Mouse (Mus musculus) lung, embryonic 16.5 days (tissue): ENCODE measurements at regions not wholly inside any gene's neighbourhood (a gene's known extent, or its start where the extent isn't known, plus 50 kb on each side); places are given as distances from the start of the nearest gene placed in this dataset.
"Not testable (repeated sequence)": the region's sequence is repeated elsewhere in the genome, so short reads cannot be mapped to it uniquely, and the experiment has no call there.

ENCODE experiments used
- ATAC-seq: fragments of 200-750 bp; cut with Nextera tagmentation; 2 replicates; pipeline ENCODE4 v1.8.0; 2017; ENCODE audit warnings: low read depth, mild to moderate bottlenecking, moderate library complexity
- H3K27ac ChIP-seq: fragments of 300-500 bp; sonication (generic); 2 replicates; pipeline ENCODE4 v1.5.1; 2014; ENCODE audit warnings: mild to moderate bottlenecking, control low read depth, low read length
- H3K27me3 ChIP-seq: fragments of 300-500 bp; sonication (generic); 2 replicates; pipeline ENCODE4 v1.6.1; 2014; ENCODE audit warnings: low read depth, low read length, mixed read lengths; ENCODE audit not compliant: control insufficient read depth, insufficient read depth
- H3K36me3 ChIP-seq: fragments of 300-500 bp; sonication (generic); 2 replicates; pipeline ENCODE4 v1.6.1; 2014; ENCODE audit warnings: low read length; ENCODE audit not compliant: control insufficient read depth, insufficient read depth
- H3K4me1 ChIP-seq: fragments of 300-500 bp; sonication (generic); replicated peaks from 2 replicates; pipeline ENCODE4 v1.6.1; 2014; ENCODE audit warnings: low read length, mixed read lengths; ENCODE audit not compliant: control insufficient read depth, insufficient read depth
- H3K4me2 ChIP-seq: fragments of 300-500 bp; sonication (generic); 2 replicates; pipeline ENCODE4 v1.6.1; 2014; ENCODE audit warnings: low read depth, low read length, control low read depth
- H3K4me3 ChIP-seq: fragments of 300-500 bp; sonication (generic); 2 replicates; pipeline ENCODE4 v1.5.1; 2014; ENCODE audit warnings: mild to moderate bottlenecking, low read length, control low read depth
- H3K9ac ChIP-seq: fragments of 300-500 bp; sonication (generic); 2 replicates; pipeline ENCODE4 v1.6.1; 2014; ENCODE audit warnings: low read length, control low read depth
- H3K9me3 ChIP-seq: fragments of 300-500 bp; sonication (generic); 2 replicates; pipeline ENCODE4 v1.6.1; 2016; ENCODE audit warnings: low read length; ENCODE audit not compliant: control insufficient read depth
- WGBS: fragments of 180-500 bp; shearing (Covaris S2); extraction: QIAGEN DNeasy Blood & Tissue Kit; methylation state at CpG from one replicate; pipeline ENCODE4 v1.1.7; 2014; 5-methylcytosine and 5-hydroxymethylcytosine counted together

- WGBS = 62% methylated on average over 10 of the region's 10 CpGs
- H3K27me3 ChIP-seq = no peaks in the 10 kb centered on the region
- no peaks in the 10 kb centered on the region for H3K4me1 ChIP-seq
- no peak overlapping the region for H3K4me3 ChIP-seq
- H3K4me2 ChIP-seq = no peak overlapping the region
- no peaks in the 10 kb centered on the region for H3K9me3 ChIP-seq
- H3K9ac ChIP-seq = no peak overlapping the region
- no peak for ATAC-seq
- no peaks in the 10 kb centered on the region for H3K36me3 ChIP-seq
- H3K27ac ChIP-seq = no peak overlapping the region
These were observed 118.8 kb upstream of the Arid1b start for GRCm38 (mm10) chr17:4875086-4876046.

GRCm38 (mm10) chr17:4876431-4876830, 117.7 kb upstream of the Arid1b start:
- Histone ChIP-seq H3K4me1 (no peaks in the 10 kb centered on the region), H3K4me3 (no peak overlapping the region), H3K9ac (no peak overlapping the region), H3K27ac (no peak overlapping the region), H3K27me3 (no peaks in the 10 kb centered on the region), H3K9me3 (no peaks in the 10 kb centered on the region), H3K36me3 (no peaks in the 10 kb centered on the region), H3K4me2 (no peak overlapping the region)
- ATAC-seq = no peak
- 86% methylated on average over 4 of the region's 4 CpGs for WGBS

- no peak overlapping the region for H3K27ac ChIP-seq
- no peaks in the 10 kb centered on the region for H3K4me1 ChIP-seq
- no peak overlapping the region for H3K4me2 ChIP-seq
- no peak overlapping the region for H3K4me3 ChIP-seq
- no peak overlapping the region for H3K9ac ChIP-seq
- 86% methylated on average over 5 of the region's 5 CpGs for WGBS
- no peak for ATAC-seq
- no peaks in the 10 kb centered on the region for H3K36me3 ChIP-seq
- H3K27me3 ChIP-seq = no peaks in the 10 kb centered on the region
- no peaks in the 10 kb centered on the region for H3K9me3 ChIP-seq
These were observed 112.7 kb upstream of the Arid1b start for GRCm38 (mm10) chr17:4881473-4881872.

GRCm38 (mm10) chr17:4884083-4884482, 110.0 kb upstream of the Arid1b start:
- H3K27ac ChIP-seq = no peak overlapping the region
- H3K4me2 ChIP-seq = no peak overlapping the region
- no peak overlapping the region for H3K9ac ChIP-seq
- H3K4me3 ChIP-seq = no peak overlapping the region
- WGBS = 80% methylated on average over 2 of the region's 2 CpGs
- no peaks in the 10 kb centered on the region for H3K27me3 ChIP-seq
- H3K9me3 ChIP-seq = no peaks in the 10 kb centered on the region
- H3K4me1 ChIP-seq = no peaks in the 10 kb centered on the region
- H3K36me3 ChIP-seq = no peaks in the 10 kb centered on the region
- ATAC-seq = no peak

- no peaks in the 10 kb centered on the region for H3K36me3 ChIP-seq
- 77% methylated on average over 3 of the region's 3 CpGs for WGBS
- no peak overlapping the region for H3K4me3 ChIP-seq
- ATAC-seq = no peak
- no peaks in the 10 kb centered on the region for H3K4me1 ChIP-seq
- no peak overlapping the region for H3K4me2 ChIP-seq
- H3K9ac ChIP-seq = no peak overlapping the region
- no peaks in the 10 kb centered on the region for H3K9me3 ChIP-seq
- H3K27me3 ChIP-seq = no peaks in the 10 kb centered on the region
- H3K27ac ChIP-seq = no peak overlapping the region
These were observed 109.4 kb upstream of the Arid1b start for GRCm38 (mm10) chr17:4884761-4885160.

- not testable (repeated sequence) for H3K4me3 ChIP-seq, H3K4me1 ChIP-seq, H3K9ac ChIP-seq, ATAC-seq, H3K9me3 ChIP-seq, H3K27ac ChIP-seq, H3K36me3 ChIP-seq, H3K4me2 ChIP-seq, H3K27me3 ChIP-seq
- WGBS = 83% methylated on average over 12 of the region's 12 CpGs
These were observed 106.8 kb upstream of the Arid1b start for GRCm38 (mm10) chr17:4887331-4887730.

- Histone ChIP-seq H3K9ac (no peak overlapping the region), H3K4me2 (no peak overlapping the region), H3K27me3 (no peaks in the 10 kb centered on the region), H3K4me1 (no peaks in the 10 kb centered on the region), H3K27ac (no peak overlapping the region), H3K9me3 (no peaks in the 10 kb centered on the region), H3K4me3 (no peak overlapping the region), H3K36me3 (no peaks in the 10 kb centered on the region)
- 54% methylated on average over 2 of the region's 2 CpGs for WGBS
- no peak for ATAC-seq
These were observed 104.6 kb upstream of the Arid1b start for GRCm38 (mm10) chr17:4889577-4889976.

- H3K4me2 ChIP-seq = no peak overlapping the region
- H3K27ac ChIP-seq = no peak overlapping the region
- 90% methylated on average over 1 of the region's 1 CpGs for WGBS
- no peaks in the 10 kb centered on the region for H3K36me3 ChIP-seq
- H3K9ac ChIP-seq = no peak overlapping the region
- no peak overlapping the region for H3K4me3 ChIP-seq
- ATAC-seq = no peak
- no peaks in the 10 kb centered on the region for H3K4me1 ChIP-seq
- no peaks in the 10 kb centered on the region for H3K9me3 ChIP-seq
- H3K27me3 ChIP-seq = no peaks in the 10 kb centered on the region
These were observed 104.0 kb upstream of the Arid1b start for GRCm38 (mm10) chr17:4890131-4890530.

- Histone ChIP-seq H3K9ac (no peak overlapping the region), H3K4me2 (no peak overlapping the region), H3K27ac (no peak overlapping the region), H3K27me3 (no peaks in the 10 kb centered on the region), H3K4me1 (no peaks in the 10 kb centered on the region), H3K4me3 (no peak overlapping the region), H3K36me3 (no peaks in the 10 kb centered on the region), H3K9me3 (no peaks in the 10 kb centered on the region)
- WGBS = 77% methylated on average over 8 of the region's 8 CpGs
- no peak for ATAC-seq
These were observed 102.6 kb upstream of the Arid1b start for GRCm38 (mm10) chr17:4891576-4891975.
